Mouse (Mus musculus): ENCODE data around the gene Gpr135. TPM values are rescaled to one million over a fixed set of nuclear protein-coding genes. Genes with fewer than 3 reads are reported as not detected.

The Gpr135 gene
- total RNA-seq, 2 experiments from 2014 or later = 14.1 to 15.5 TPM

Other genes starting within 250 kb of the Gpr135 start
- gene Daam1, start 240.0 kb downstream of the Gpr135 start, total RNA-seq (2021) = 10 to 100 TPM; 86.0 to 97.4 TPM
- gene L3hypdh, start 14.3 kb upstream of the Gpr135 start, total RNA-seq (2021) = 1 to 10 TPM; 3.4 to 3.8 TPM
- 10 to 100 TPM; 51.3 to 56.0 TPM for gene Jkamp, start 14.5 kb upstream of the Gpr135 start, total RNA-seq (2021)
- gene Ccdc175, start 113.9 kb upstream of the Gpr135 start, total RNA-seq (2021) = not detected